1 mouse cellular context compared by ENCODE assay signal in the genomic region with DNA sequence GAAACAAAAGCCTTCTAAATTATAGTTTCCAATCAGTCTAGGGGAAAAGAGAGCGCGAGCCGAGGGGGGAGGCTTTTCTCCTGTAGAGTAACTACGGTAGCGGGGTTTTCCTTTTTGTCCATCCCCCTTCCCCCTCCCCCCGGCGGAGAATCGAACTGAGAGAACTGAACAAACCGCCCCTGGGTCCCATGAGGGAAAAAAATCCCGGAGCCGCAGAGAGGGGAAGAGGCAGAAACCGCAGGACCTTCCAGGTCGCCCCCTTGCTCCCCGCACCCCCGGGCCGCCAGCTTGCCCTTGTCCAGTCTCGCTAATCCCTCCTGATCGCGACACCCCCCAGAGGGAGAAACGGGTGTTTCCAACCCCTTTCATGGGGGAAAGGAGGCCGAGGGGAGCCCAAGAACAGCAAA.
TF ChIP-seq lines count a peak whose summit lies in the region.

No protein-coding gene starts in this region.

TF ChIP-seq in CH12.LX, 34 proteins besides CTCF, POLR2A, EP300 and RAD21 (continued from another document):
- 0 out of 2 replicates have a peak, but pooled peaks have one; percentile 36 for TF ChIP-seq MAFK (IDR thresholded peaks at IDR 0.05; ENCODE audit: insufficient replicate concordance, low read length)
- TF ChIP-seq MAX (IDR thresholded peaks at IDR 0.05; ENCODE audit: low read length), result no peak
- TF ChIP-seq SIN3A (IDR thresholded peaks at IDR 0.05; ENCODE audit: low read length), result peak; percentile 88; the same call in 1 of the 2 replicates
- no peak for TF ChIP-seq ZKSCAN1 (IDR thresholded peaks at IDR 0.05; ENCODE audit: borderline replicate concordance, low read depth, low read length)
- no peak for TF ChIP-seq POLR2AphosphoS2 (IDR thresholded peaks at IDR 0.05; ENCODE audit: low read depth, low read length)
TF ChIP-seq in CH12.LX: peak in this region for 14.
